Mouse (Mus musculus) layer of hippocampus, adult 2 months (tissue): ENCODE data around the gene Sh3gl3. TPM values are rescaled to one million over a fixed set of nuclear protein-coding genes. Genes with fewer than 3 reads are reported as not detected.

Experiments
- DNase-seq, 2 experiments: peaks; one replicate each; pipeline ENCODE4 v3.0.0; 2022; ENCODE audit warnings: low spot score in 2 of 2
- H3K27ac ChIP-seq: fragments of 200-600 bp; 2 replicates; pipeline ENCODE4 v1.8.1; 2022
- H3K4me3 ChIP-seq: fragments of 200-600 bp; 2 replicates; pipeline ENCODE4 v1.8.1; 2022; ENCODE audit warnings: mild to moderate bottlenecking
- CTCF ChIP-seq: fragments of 200-600 bp; conservative IDR thresholded peaks from 2 replicates; pipeline ENCODE4 v1.8.1; 2022; ENCODE audit warnings: antibody characterized with exemption, mild to moderate bottlenecking, moderate library complexity
- total RNA-seq, 2 experiments: library from RNA; stranded (reverse); gene quantifications; 2 replicates each; pipeline ENCODE4 v1.2.3; 2021

The Sh3gl3 gene
- total RNA-seq, 2 experiments from 2014 or later = 41.9 to 42.0 TPM

- no peak for DNase-seq
- Histone ChIP-seq H3K27ac (no peak overlapping the region), H3K4me3 (no peak overlapping the region)
- TF ChIP-seq CTCF = no peak
Measured at GRCm38 (mm10) chr7:82330860-82331259, 157.2 kb downstream of the Sh3gl3 start.

- Histone ChIP-seq H3K4me3 (no peak overlapping the region), H3K27ac (no peak overlapping the region)
- DNase-seq = no peak
- no peak for TF ChIP-seq CTCF
Measured at GRCm38 (mm10) chr7:82334000-82334399, 160.4 kb downstream of the Sh3gl3 start.

GRCm38 (mm10) chr7:82335211-82336121 is 161.8 kb downstream of the Sh3gl3 start, which contains the start of gene Adamtsl3:
Gene Adamtsl3 (plus strand): TSS chr7:82335694.
- DNase-seq = no peak
- no peak within 1 kb of the TSS for H3K27ac ChIP-seq
- TF ChIP-seq CTCF = no peak
- peak within 1 kb of the TSS; percentile 41 for H3K4me3 ChIP-seq

- Histone ChIP-seq H3K4me3 (peak overlapping the region; percentile 41; the same call in 1 of the 2 replicates), H3K27ac (no peak overlapping the region)
- DNase-seq = no peak
- no peak for TF ChIP-seq CTCF
Measured at GRCm38 (mm10) chr7:82336132-82336531, 162.5 kb downstream of the Sh3gl3 start.

GRCm38 (mm10) chr7:82338121-82338520 is 164.5 kb downstream of the Sh3gl3 start:
- no peak for TF ChIP-seq CTCF
- no peak for DNase-seq
- no peak overlapping the region for H3K27ac ChIP-seq
- H3K4me3 ChIP-seq = no peak overlapping the region

GRCm38 (mm10) chr7:82338532-82338931 is 164.9 kb downstream of the Sh3gl3 start:
- DNase-seq = no peak
- Histone ChIP-seq H3K4me3 (no peak overlapping the region), H3K27ac (no peak overlapping the region)
- peak; percentile 39 for TF ChIP-seq CTCF

- H3K27ac ChIP-seq = no peak overlapping the region
- no peak for DNase-seq
- no peak overlapping the region for H3K4me3 ChIP-seq
- TF ChIP-seq CTCF = peak; percentile 84
Measured at GRCm38 (mm10) chr7:82339214-82339613, 165.6 kb downstream of the Sh3gl3 start.

- no peak for DNase-seq
- Histone ChIP-seq H3K4me3 (no peak overlapping the region), H3K27ac (no peak overlapping the region)
- no peak for TF ChIP-seq CTCF
Measured at GRCm38 (mm10) chr7:82341476-82341875, 167.8 kb downstream of the Sh3gl3 start.

- DNase-seq = no peak
- Histone ChIP-seq H3K27ac (no peak overlapping the region), H3K4me3 (no peak overlapping the region)
- no peak for TF ChIP-seq CTCF
Measured at GRCm38 (mm10) chr7:82346706-82347105, 173.1 kb downstream of the Sh3gl3 start.

GRCm38 (mm10) chr7:82349796-82350195 is 176.2 kb downstream of the Sh3gl3 start:
- H3K27ac ChIP-seq = no peak overlapping the region
- DNase-seq = no peak
- no peak overlapping the region for H3K4me3 ChIP-seq
- TF ChIP-seq CTCF = no peak

GRCm38 (mm10) chr7:82350421-82350820 is 176.8 kb downstream of the Sh3gl3 start:
- DNase-seq = no peak
- no peak for TF ChIP-seq CTCF
- no peak overlapping the region for H3K4me3 ChIP-seq
- H3K27ac ChIP-seq = no peak overlapping the region

Other genes starting within 250 kb of the Sh3gl3 start
- 10 to 100 TPM; 62.1 to 64.3 TPM for gene Hdgfl3, start 239.4 kb upstream of the Sh3gl3 start, total RNA-seq
- gene Bnc1, start 181.5 kb upstream of the Sh3gl3 start, total RNA-seq = under 1 TPM in 1 of 2 experiments, not detected in 1; 0.07 TPM
- 1 to 10 TPM; 1.4 to 1.7 TPM for gene Adamtsl3, start 161.9 kb downstream of the Sh3gl3 start, total RNA-seq